Mouse (Mus musculus) heart, adult 2 months (tissue): ENCODE results near the gene Rrnad1.

Source experiments
- CTCF ChIP-seq: fragments of 200-600 bp; IDR thresholded peaks from 2 replicates; pipeline ENCODE4 v1.8.1; 2022; ENCODE audit warnings: antibody characterized with exemption, mild to moderate bottlenecking, moderate library complexity
- EP300 ChIP-seq: fragments of 200-500 bp; IDR thresholded peaks from 2 replicates; pipeline ENCODE4 v1.6.1; 2011; ENCODE audit warnings: low read depth, low read length, control low read depth; ENCODE audit not compliant: insufficient read depth
- POLR2A ChIP-seq: fragments of 200-500 bp; IDR thresholded peaks from 2 replicates; pipeline ENCODE4 v1.6.1; 2011; ENCODE audit warnings: mild to moderate bottlenecking, low read depth, low read length, control low read depth; ENCODE audit not compliant: insufficient read depth

GRCm38 (mm10) chr3:87951946-87952345 lies 21.4 kb upstream of the Rrnad1 start:
- TF ChIP-seq CTCF (no peak), POLR2A (no peak), EP300 (no peak)
